Mouse (Mus musculus) layer of hippocampus, postnatal 14 days (tissue): Measurements from ENCODE around the gene Fam117a. TPM values are rescaled to one million over a fixed set of nuclear protein-coding genes. Genes with fewer than 3 reads are reported as not detected.

Source experiments
- DNase-seq, 2 experiments: peaks; one replicate each; pipeline ENCODE4 v3.0.0; 2021 to 2022; ENCODE audit warnings: low spot score in 2 of 2, mixed read lengths in 1 of 2
- total RNA-seq, 2 experiments: library from RNA; stranded (reverse); gene quantifications; 2 replicates each; pipeline ENCODE4 v1.2.3; 2021

Gene Fam117a
- total RNA-seq, 2 experiments from 2014 or later: 3.0 to 3.8 TPM

DNA sequence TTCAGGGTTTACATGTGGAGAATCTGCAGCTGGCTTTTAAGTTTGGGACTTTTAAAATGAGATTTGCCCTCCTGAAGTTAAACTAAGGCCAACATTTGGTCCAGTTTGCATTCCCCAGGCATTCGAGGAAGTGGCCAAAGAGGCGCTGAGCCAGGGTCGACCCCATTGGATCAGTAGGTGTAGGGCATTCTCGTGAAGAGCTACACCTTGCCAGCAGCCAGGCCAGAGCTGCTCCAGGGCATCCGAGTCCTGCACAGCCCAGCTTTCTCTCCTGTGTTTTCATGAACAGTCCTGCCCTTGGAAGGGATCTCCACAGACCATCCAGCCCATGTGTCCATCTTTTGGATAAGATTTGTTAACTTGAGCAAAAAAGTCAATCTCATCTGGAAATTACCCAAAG, 27.6 kb downstream of the Fam117a start:
- DNase-seq: no peak

DNA sequence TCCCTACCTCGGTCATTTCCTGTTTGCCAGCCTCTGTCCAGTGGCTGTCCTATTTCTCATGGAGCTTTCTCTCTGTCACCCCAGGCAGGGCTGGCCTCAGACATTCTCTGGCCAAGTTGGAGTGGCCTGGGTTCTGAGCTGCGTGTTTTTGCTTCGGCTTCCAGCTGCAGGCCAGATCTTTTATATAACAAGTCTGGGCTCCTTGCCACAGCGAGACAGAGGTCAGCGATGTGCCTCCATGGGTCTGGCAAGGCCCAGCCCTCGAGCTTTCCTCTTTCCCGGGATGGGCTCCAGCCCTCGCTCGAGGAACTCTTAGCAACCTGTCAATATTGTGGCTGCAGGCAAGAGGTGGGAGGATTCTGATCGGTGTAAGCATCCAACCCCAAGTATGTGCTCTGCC, 28.8 kb downstream of the Fam117a start:
- DNase-seq: peak; percentile 62 to 82

DNA sequence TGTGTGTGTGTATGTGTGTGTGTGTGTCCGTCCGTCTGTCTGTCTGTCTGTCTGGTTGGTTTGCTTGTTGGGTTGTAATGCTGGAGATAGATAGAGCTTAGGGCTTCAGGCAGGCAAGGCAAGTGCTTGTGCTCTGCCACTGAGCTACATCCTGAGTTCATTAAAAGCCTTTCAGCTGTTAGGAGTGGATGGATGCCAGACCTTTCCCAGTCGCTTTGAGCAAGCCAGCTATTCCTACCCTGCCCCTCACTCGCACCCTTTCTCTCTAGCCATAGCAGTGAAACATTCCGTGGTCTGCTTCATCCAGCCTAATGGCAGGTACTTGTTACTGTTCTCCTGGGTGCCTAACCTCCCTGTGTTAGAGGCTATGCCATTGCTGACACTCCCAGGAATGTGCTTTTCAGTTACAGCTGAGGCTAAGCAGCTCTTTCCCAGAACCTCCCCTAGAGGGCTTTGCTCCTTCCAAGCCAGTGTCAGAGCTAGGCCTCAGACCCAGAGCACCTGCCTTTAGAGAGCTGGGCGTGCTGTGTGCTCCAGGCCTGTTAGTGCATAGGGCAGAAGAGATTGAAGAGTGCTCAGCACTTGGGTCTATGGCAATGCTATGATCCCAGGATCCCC, 29.6 kb downstream of the Fam117a start:
- peak in 1 of 2 experiments; percentile 47 for DNase-seq

DNA sequence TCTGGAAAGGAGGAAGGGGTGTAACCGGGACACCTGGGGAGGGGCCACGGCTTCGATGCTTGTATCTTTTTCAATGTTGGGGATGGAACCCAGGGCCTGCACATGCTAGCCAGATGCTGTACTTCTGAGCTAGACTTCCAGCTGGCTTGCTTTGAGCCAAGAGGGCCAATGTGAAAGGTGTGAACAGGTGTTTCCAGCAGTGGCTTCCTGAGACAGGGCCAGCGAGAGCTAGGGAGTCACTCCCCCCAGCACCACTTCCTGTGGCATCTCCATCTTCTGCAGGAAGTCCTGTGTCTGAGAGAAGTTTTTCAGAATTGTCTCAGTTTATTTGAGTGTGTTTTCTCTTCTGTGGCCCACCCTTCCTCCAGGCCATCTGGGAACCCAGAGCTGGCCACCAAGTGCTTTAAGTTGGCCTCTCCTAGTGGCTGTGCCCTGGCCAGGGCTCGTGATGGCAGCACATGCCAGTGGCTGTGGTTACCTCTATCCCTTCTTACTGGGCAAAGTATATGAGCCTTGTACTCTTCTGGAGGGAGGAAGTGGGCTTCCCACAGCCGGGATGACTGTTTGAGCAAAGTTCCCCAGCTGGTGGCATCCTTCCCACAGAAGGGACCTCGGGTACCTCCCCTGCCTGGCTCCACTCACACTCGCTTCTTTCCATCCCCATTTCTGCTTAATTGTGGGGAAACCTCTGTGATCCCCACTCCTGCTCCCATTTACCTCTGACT, 30.4 kb downstream of the Fam117a start:
- no peak for DNase-seq

DNA sequence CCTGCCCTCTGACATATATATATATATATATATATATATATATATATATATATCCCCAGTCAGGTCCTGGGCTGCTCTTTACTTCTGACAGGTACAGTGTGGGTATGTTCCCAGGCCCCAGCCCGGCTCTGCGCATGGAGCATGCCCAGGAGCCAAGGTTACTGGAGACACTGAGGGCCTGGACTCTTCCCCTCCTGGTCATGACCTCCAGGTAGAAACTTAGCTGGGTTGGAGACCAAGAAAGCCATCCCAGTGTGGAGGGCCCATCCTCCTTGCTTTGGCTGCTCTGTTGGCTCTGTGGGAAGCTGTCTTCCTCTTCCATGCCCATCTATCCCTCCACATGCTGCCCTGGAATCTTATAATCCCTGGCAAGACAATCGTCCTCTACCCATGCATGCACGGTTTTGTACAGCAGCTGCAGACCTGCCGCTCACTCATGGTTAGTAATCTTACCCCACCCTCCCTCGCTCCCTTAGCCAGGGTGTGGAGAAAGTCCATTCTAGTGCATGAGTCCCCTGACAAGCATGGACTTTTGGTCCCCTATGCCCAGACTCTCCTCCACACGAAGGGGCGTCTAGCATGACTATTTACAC, 31.5 kb downstream of the Fam117a start:
- no peak for DNase-seq

DNA sequence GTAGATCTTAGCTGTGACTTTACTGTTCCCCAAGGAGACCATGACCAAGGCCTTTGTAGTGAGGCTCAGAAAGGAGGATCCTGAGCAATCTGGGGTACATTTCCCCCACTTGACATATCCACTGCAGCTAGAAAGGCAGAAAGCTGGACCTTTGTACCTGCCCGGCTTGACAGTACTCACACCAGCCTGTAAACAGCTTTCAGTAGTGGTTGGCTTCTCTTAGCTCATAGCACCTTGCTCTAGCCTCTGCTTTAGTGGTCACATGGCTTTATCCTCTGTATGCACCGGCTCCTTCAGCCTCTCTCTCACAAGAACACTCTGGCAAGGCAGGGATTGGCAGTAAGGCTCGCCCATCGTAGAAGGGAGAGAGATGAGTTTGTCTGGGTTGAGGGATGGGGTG, 32.1 kb downstream of the Fam117a start:
- no peak for DNase-seq

DNA sequence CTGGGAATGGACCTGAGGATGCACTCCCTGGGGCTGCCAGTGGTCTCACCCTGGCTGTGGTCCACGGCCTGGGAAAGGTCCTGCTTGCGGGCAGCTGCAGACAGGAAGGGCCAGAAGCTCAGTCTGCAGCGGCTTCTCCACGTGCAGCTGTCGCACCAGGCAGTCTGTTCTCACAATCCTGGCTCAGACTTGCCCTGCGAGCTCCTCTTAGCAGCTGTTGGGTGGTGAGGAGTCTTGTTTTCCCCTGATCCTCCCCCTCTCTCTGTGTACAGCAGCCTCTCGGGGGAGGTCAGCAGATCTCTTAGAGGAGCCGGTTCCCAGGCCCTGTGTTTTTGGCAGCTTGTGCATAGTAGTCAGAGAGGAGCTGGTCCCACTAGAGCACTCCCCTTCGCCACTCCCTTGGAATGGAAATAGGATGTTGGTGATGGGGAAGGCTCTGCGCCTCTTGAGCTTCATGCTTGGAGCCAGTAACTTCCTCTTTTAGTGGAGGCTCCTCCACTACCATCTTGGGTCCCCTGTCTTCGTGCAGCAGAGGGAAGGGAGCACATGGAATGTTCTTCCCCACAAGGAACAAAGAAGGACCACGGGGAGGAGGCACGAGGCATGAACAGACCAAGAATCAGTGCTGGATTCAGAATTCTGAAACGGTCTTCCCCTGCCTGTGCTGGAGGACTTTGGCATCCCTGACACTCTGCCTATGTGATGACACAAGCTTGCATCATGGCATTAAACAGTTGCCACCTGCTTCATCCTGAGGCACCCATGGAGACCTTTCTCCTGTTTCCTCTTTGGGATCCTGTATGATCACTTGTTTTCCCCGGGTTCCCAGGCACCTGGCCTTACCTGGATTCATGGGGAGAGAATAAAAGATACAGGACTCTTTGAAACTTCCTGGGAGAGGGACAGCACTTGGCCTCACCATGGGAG, 33.4 kb downstream of the Fam117a start:
- peak in 1 of 2 experiments; percentile 42 for DNase-seq

DNA sequence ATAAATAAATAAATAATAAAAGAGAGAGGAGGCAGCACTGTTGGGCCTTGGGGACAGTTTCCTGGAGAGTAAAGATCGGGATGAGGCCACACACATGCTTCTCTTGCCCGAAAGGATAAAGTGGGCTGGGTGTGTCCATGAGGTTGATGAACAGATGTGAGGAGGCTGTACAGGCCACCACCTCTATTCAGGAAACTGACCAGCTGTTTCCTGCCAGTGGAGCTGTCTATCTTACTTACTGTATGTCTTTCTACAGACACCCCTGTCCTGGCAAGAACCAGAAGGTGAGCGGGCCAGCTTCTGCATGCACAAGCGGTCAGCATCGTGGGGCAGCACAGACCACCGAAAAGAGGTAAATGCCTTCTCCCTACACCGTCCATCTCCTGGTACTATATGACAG, 34.4 kb downstream of the Fam117a start:
- no peak for DNase-seq

DNA sequence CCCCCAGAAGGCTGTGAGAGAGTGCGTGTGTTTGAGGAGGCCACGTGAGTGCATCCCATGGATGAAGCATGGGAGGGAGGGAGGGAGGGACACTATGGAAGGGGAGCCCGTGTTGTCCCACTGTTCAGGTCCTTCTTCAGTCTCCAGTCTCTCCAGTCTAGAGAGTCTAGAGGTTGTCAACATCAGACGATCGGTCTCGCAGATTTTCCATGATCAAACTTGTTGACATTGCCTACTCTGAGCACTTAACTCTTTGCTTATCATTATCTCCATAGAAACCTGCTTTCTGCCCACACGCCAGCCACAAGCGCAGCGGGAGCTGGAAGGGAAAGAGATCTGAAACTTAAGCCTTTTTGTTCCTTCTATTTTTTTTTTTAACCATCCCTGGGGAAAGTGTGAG, 42.1 kb downstream of the Fam117a start:
- no peak for DNase-seq

DNA sequence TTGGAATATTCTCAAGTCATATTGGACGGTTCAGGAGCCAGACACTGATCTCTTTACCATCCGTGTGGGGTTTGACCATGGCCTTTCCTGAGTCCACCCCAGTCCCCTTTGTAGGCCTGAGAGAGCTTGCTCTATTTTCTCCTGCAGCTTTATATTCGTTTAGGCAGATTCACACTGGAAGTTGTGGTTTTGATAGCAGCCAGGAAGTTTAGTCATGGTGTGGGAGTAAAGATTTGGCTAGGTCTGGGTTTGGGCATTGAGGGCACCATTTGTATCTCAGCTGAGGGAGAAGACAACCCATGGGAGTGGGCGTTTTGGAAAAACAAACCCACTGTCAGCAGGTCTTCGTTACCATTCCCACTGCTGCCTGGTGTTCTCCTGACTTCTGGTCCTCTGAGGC, 42.7 kb downstream of the Fam117a start:
- no peak for DNase-seq

DNA sequence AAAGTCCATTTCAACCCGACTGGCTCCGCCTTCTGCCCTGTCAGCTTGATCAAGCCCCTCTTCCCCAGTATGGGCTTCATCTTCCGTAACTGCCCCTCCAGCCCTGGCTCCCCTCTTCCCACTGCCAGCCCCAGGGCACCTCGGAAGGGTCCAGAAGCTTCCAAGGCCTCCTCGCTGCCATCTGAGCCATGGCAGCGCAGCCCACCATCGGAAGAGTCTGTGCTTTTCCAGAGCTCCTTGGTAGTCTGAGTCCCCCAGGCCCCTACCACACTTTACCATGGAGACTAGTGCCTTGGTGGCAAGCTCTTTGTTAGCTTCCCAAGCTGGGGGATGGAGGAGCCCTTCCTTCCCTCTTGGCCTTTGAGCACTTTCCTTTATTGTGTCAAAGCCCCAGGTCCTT, 43.9 kb downstream of the Fam117a start:
- no peak for DNase-seq

DNA sequence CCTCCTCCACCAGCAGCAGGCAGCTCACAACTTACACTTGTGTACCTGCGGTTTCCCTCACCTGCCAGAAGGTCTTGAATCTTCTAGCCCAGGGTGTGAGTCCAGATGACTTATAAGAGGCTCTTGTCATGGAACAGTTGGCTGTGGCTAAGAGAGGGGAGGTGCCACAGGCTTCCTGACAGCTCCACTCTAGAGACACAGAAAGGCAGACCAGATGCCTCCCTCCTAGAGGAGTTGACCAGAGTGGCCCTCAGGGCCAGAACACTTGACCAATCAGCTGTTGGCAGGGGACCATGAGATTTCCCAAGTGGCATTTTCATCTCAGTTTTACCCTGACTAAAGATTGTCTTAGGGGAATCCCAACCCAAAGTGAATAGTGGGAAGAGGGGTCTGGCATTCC, 44.3 kb downstream of the Fam117a start:
- DNase-seq: no peak

DNA sequence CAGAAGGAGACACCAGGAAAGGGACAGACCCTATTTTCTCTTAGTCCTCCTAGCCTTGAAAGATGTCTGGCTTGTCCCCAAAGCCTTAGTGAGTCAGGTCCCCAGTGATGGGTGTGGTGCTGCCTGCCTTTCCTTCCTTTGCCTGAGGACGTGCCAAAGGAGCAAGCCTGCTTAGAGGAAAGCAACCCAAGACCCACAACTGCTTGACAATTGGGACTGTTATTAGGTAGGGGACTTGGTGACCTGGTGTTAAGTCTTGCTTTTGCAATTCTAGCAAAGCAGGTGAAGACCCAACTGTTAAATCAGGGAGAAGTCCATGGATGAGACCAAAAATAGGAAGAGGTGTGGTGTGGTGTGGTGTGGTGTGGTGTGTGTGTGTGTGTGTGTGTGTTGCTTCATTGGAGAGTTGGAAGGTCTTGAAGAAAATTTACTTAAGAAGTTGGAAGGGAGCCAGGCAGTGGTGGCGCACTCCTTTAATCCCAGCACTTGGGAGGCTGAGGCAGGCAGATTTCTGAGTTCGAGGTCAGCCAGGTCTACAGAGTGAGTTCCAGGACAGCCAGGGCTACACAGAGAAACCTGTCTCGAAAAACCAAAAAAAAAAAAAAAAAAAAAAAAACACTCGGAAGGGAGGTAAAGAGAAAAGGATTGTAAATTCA, 46.6 kb downstream of the Fam117a start:
- no peak for DNase-seq

DNA sequence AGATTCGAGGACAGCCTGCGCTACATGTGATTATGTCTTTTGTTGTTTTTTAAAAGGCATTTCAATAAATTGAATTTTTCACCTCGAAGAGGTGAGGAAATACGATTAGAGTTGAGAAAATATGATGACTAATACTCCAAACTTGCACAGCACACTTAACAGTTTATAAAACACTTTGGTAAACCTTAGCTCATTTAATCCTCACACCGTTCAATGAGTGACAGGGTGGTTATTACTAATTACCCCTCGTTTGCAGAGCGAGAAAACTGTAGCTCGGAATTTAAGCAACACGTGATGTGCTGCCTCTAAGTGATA, 47.1 kb downstream of the Fam117a start:
- no peak for DNase-seq

DNA sequence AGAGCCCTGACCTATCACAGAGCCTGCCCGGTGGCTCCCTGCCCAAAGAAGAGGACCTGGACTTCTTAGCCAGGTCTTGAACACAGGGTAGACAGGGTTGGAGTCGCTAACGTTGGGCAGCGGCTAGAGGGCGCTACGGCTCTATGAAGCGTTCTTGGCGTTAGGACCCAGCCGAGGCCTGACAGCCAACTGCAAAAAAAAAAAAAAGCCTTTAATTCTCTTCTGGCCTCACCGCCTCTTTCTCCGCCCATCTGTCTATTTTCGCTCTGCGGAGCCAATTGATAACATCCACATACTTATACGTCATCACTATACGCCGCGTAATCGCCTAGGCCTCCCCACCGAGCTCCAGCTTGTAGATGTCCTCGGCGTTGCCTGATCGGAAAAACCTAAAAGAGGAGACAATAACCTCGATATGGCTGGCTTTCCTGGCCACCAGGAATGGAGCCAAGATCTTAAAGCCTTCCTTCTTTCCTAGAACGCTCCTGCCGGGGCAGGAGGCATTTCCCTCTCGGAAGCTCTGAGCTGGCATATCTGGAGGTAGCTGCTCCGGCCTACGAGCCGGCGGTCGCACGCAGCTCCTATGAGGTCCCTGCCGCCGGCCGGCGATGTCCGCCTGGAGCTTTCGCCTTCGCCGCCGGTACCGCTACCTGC, 47.6 kb downstream of the Fam117a start, which contains the start of gene Slc35b1:
Gene Slc35b1, plus strand, starts transcription at position 374 of the 654 bp plus-strand sequence.
- DNase-seq: peak; percentile 99

DNA sequence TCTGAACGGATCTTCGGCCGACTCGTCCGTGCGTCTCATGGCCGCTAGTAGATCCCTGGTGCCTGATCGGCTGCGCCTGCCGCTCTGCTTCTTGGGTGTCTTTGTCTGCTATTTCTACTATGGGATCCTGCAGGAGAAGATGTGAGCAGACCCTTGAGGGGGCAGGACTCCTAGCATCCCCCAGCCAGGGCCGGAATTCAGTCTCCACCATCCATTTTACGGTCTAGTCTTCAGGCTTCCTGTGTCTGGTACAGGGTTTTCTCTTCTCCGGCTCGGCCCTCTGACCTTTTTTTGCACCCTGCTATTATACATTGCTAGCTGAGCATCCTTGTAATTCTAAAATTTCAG, 48.1 kb downstream of the Fam117a start:
- DNase-seq: no peak

DNA sequence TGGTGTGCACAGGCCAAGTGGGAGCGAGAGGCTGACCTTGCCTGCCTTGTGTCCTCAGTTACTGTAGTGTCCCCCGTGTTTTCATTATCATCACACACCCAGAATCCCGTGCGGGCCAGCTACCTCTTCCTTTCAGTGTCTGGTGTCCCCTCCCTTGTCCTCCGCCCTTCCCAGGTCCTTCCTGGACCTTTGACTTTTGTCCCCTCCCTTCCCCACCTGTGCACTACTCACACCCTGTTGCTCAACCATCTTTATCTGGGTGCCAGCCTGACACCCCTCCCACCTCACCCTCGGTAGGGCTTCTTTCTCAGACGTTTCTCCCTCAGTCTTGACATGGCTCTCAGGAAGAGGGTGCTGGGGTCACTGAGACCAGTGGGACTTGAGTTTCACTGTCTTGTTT, 50.5 kb downstream of the Fam117a start:
- DNase-seq: no peak

DNA sequence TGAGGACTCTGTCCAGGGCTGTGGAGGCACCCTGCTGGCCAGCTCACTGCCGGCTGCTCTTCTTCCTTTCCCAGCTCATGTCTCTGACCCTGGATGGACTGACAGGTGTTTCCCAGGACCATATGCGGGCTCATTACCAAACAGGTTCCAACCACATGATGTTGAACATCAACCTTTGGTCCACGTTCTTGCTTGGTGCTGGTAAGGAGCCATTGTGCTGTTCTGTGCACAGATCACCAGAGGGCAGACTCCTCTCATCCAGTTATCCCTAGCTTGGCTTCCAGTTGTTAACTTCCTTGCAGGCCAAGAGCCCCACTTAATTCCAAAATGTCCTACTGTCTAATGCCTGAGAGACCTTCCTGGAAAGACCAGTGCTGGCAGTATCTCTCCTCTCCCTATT, 52.2 kb downstream of the Fam117a start:
- no peak for DNase-seq

DNA sequence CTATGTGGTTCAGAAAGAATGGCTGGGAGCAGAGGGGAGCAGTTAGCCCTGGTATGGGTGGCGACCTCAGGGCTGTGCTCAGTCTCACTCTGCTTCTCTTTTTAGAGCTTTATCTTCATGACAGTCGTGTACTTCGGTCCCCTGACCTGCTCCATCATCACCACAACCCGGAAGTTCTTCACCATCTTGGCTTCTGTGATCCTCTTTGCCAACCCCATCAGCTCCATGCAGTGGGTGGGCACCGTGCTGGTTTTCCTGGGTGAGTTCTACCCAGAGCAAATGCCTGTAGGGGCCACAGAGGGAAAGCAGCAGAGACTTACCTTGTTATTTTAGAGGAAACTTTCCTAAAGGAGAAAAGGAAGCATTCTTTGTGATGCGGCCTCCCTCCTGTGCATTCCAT, 53.6 kb downstream of the Fam117a start:
- DNase-seq: no peak

DNA sequence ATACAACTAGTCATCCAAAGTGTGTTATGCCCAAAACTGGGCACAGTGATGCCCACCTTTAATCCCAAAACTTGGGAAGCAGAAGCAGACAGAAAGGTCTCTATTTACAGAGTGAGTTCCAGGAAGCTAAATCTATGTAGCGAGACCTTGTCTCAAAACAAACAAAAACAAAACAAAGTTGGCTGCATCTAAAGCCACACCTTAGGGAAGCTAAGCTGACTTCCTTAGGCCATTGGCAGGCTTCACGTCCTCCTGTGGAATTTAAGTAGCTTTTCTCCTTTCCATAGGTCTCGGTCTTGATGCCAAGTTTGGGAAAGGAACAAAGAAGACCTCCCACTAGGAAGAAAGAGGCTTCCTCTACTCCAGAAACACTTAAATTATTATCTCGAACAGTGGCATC, 54.4 kb downstream of the Fam117a start:
- no peak for DNase-seq

DNA sequence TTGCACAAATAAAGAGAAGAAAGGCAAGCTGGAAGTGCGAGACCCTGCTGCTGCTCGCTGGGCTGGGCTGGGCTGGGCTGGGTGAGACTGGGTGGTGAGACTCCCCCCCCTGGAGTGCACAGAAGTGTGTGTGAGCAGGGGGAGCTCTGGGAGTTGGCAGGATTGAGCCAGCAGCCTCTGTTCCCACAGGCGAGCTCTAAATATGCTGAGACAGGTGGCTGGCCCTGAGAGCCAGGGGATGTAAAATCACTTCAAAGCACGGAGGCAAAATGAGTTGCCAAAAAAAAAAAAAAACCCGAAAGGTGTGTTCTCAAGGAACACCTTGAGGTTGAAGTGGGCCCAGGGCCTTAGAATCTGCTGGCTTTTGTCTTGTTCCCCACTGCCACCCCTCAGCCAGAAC, 54.9 kb downstream of the Fam117a start:
- peak in 1 of 2 experiments; percentile 70 for DNase-seq
